In the genomic region with DNA sequence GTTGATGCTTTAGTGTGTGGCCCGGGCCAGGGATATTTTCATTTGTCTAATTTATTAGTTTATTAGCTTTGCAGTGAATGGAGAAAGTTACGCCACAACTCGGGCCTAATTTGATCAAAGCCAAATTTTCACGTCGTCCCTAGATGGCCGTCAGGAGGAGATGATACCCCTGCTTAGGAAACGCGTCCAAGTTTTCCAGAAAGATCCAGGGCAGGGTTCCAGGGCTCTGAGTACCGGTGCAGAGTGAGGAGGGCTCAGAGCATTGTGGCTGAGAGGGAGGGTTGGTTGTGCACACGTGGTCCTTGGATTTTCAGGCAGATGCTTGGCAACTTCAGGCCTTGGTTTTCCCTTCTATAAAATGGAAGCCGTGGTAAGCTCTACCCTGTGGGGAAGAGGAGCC, we compare ENCODE assay signal across 20 mouse cellular contexts.
DNase-seq lines count a peak whose midpoint lies in the region; ATAC-seq and TF ChIP-seq lines count a peak whose summit lies in the region.
"Had no signal": no experiment of that assay in that cellular context is flagged by ENCODE, and none has a peak within 500 bp of the region (broad histone marks: within the 10 kb centered on the region; RNA-seq: fewer than 3 reads in every experiment).

No protein-coding gene starts in this region.

- TF ChIP-seq CTCF in stomach, postnatal 0 days (IDR thresholded peaks at IDR 0.05; ENCODE audit: low read depth), result no peak

- H3K4me1 ChIP-seq in limb, embryonic 14.5 days (ENCODE audit: control insufficient read depth, insufficient read depth, low read length), result no peaks in the 10 kb centered on the region
- no peaks in the 10 kb centered on the region for H3K4me1 ChIP-seq in limb, embryonic 10.5 days
- no peaks in the 10 kb centered on the region; the same call in 1 of the 2 replicates for H3K4me1 ChIP-seq in stomach, embryonic 16.5 days (ENCODE audit: control insufficient read depth, insufficient read depth, low read length)
- H3K4me1 ChIP-seq in stomach, postnatal 0 days (replicated peaks; ENCODE audit: control insufficient read depth, insufficient read depth), result no peaks in the 10 kb centered on the region
- H3K4me1 ChIP-seq: embryonic facial prominence, embryonic 12.5 days; embryonic facial prominence, embryonic 15.5 days; forebrain, embryonic 10.5 days had no signal

- no peaks in the 10 kb centered on the region for H3K9me3 ChIP-seq in limb, embryonic 14.5 days (ENCODE audit: control insufficient read depth, low read length)
- H3K9me3 ChIP-seq in limb, embryonic 10.5 days (replicated peaks), result no peaks in the 10 kb centered on the region
- no peaks in the 10 kb centered on the region for H3K9me3 ChIP-seq in stomach, embryonic 16.5 days (replicated peaks; ENCODE audit: control insufficient read depth, low read length)
- no peaks in the 10 kb centered on the region for H3K9me3 ChIP-seq in stomach, postnatal 0 days (ENCODE audit: control insufficient read depth, low read length)
- H3K9me3 ChIP-seq: embryonic facial prominence, embryonic 12.5 days; embryonic facial prominence, embryonic 15.5 days; forebrain, embryonic 10.5 days; forebrain, embryonic 12.5 days had no signal

- no peak overlapping the region for H3K4me3 ChIP-seq in limb, embryonic 14.5 days (replicated peaks; ENCODE audit: low read length)
- no peak overlapping the region for H3K4me3 ChIP-seq in limb, embryonic 10.5 days
- no peak overlapping the region for H3K4me3 ChIP-seq in stomach, embryonic 16.5 days (replicated peaks; ENCODE audit: low read length)
- no peak overlapping the region for H3K4me3 ChIP-seq in stomach, postnatal 0 days (ENCODE audit: low read depth, low read length)
- H3K4me3 ChIP-seq: embryonic facial prominence, embryonic 12.5 days; embryonic facial prominence, embryonic 15.5 days; erythroblast, embryonic 14.5 days; forebrain, embryonic 10.5 days; forebrain, embryonic 12.5 days had no signal

- no peak for TF ChIP-seq EP300 in stomach, postnatal 0 days (optimal IDR thresholded peaks at IDR 0.05)

- 50% methylated on average over 11 of the region's 11 CpGs for WGBS in limb, embryonic 14.5 days
- WGBS in limb, embryonic 10.5 days, result 73% methylated on average over 11 of the region's 11 CpGs
- 63% methylated on average over 11 of the region's 11 CpGs for WGBS in stomach, embryonic 16.5 days
- 59% methylated on average over 11 of the region's 11 CpGs for WGBS in stomach, postnatal 0 days

- H3K9ac ChIP-seq in limb, embryonic 14.5 days (ENCODE audit: low read depth, low read length, severe bottlenecking), result no peak overlapping the region
- H3K9ac ChIP-seq in stomach, embryonic 16.5 days (ENCODE audit: low read length), result no peak overlapping the region
- H3K9ac ChIP-seq in stomach, postnatal 0 days (ENCODE audit: low read length), result no peak overlapping the region
- H3K9ac ChIP-seq: embryonic facial prominence, embryonic 12.5 days; embryonic facial prominence, embryonic 15.5 days; forebrain, embryonic 12.5 days had no signal

- ATAC-seq in limb, embryonic 14.5 days (ENCODE audit: low FRiP score, low read depth), result no peak
- peak; percentile 37; the same call in 1 of the 2 replicates for ATAC-seq in stomach, embryonic 16.5 days (ENCODE audit: insufficient read depth, low FRiP score)
- ATAC-seq in stomach, postnatal 0 days (ENCODE audit: low FRiP score, low TSS enrichment), result no peak
- ATAC-seq: forebrain, embryonic 14.5 days; forebrain, embryonic 16.5 days had no signal

- TF ChIP-seq POLR2A in limb, embryonic 14.5 days (IDR thresholded peaks at IDR 0.05; ENCODE audit: borderline replicate concordance, extremely low read depth, insufficient read depth, insufficient read length), result no peak

- no peak overlapping the region for H3K4me2 ChIP-seq in limb, embryonic 14.5 days (replicated peaks; ENCODE audit: low read depth, low read length, severe bottlenecking)
- no peak overlapping the region for H3K4me2 ChIP-seq in stomach, embryonic 16.5 days (ENCODE audit: low read depth, low read length)
- no peak overlapping the region for H3K4me2 ChIP-seq in stomach, postnatal 0 days (replicated peaks; ENCODE audit: low read depth)
- H3K4me2 ChIP-seq: embryonic facial prominence, embryonic 12.5 days; embryonic facial prominence, embryonic 15.5 days; forebrain, embryonic 12.5 days had no signal

- H3K27me3 ChIP-seq in limb, embryonic 14.5 days (ENCODE audit: control insufficient read depth, insufficient read depth, low read length), result no peaks in the 10 kb centered on the region
- H3K27me3 ChIP-seq in limb, embryonic 10.5 days (ENCODE audit: low read depth, poor library complexity, severe bottlenecking), result no peaks in the 10 kb centered on the region
- H3K27me3 ChIP-seq in stomach, embryonic 16.5 days (ENCODE audit: control insufficient read depth, insufficient read depth, low read length), result no peaks in the 10 kb centered on the region
- no peaks in the 10 kb centered on the region for H3K27me3 ChIP-seq in stomach, postnatal 0 days (ENCODE audit: control insufficient read depth, insufficient read depth, low read length)
- H3K27me3 ChIP-seq: embryonic facial prominence, embryonic 15.5 days had no signal

- no peak overlapping the region for H3K27ac ChIP-seq in limb, embryonic 14.5 days (replicated peaks; ENCODE audit: low read depth, low read length)
- H3K27ac ChIP-seq in limb, embryonic 10.5 days, result no peak overlapping the region
- peak overlapping the region; percentile 60; the same call in 1 of the 2 replicates for H3K27ac ChIP-seq in stomach, embryonic 16.5 days (ENCODE audit: low read length)
- H3K27ac ChIP-seq in stomach, postnatal 0 days (replicated peaks), result no peak overlapping the region
- H3K27ac ChIP-seq: embryonic facial prominence, embryonic 12.5 days; embryonic facial prominence, embryonic 15.5 days; forebrain, embryonic 10.5 days; forebrain, embryonic 12.5 days had no signal

- DNase-seq in limb, embryonic 14.5 days (ENCODE audit: low spot score), result peak; percentile 62
- no peak for DNase-seq in limb, embryonic 10.5 days (ENCODE audit: low spot score)
- DNase-seq in stomach, postnatal 0 days (ENCODE audit: low spot score), result no peak
- DNase-seq in cerebellum, postnatal 36 days, result no peak
- DNase-seq: adrenal gland, adult 2 months; adrenal gland, postnatal 10 days; adrenal gland, postnatal 25 days; cerebellum, adult 11-12 months; cerebellum, adult 2 months; cerebellum, adult 9-10 months; cerebellum, postnatal 25 days; embryo, embryonic 11 days had no signal

- H3K36me3 ChIP-seq in limb, embryonic 14.5 days (ENCODE audit: control insufficient read depth, insufficient read depth, low read length), result no peaks in the 10 kb centered on the region
- no peaks in the 10 kb centered on the region for H3K36me3 ChIP-seq in limb, embryonic 10.5 days
- H3K36me3 ChIP-seq in stomach, embryonic 16.5 days (ENCODE audit: control insufficient read depth, insufficient read depth, low read length), result no peaks in the 10 kb centered on the region
- H3K36me3 ChIP-seq in stomach, postnatal 0 days (ENCODE audit: control insufficient read depth, insufficient read depth, low read length), result no peaks in the 10 kb centered on the region
- H3K36me3 ChIP-seq: embryonic facial prominence, embryonic 12.5 days; embryonic facial prominence, embryonic 15.5 days; forebrain, embryonic 10.5 days; forebrain, embryonic 12.5 days had no signal
